Mouse (Mus musculus): ENCODE data around the gene Chmp2b.

DNA sequence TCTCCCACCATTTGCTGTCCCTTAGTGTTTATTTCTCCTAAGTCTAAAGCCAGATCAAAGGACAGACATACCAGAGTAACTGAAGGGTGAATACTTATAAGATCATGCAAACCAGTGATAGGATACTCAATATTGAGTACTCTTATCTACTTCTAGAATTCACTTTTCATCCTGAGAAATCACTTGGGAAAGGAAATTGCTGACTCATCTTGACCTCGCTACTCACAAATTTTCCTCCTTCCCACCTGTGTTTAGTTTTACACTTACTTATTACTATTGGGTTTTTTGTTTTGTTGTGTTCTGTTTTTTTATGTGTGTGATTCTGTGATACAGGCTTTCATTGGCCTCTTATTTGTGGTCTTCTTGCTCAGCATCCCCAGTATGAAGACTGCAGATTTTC lies 49.2 kb upstream of the Chmp2b start:
- TF ChIP-seq POLR2A (IDR thresholded peaks at IDR 0.05; ENCODE audit: low read depth, low read length) (no peak), USF1 (IDR thresholded peaks at IDR 0.05; ENCODE audit: low read depth, low read length) (no peak), CTCF (conservative IDR thresholded peaks at IDR 0.05 in 1 of 2, IDR thresholded peaks at IDR 0.05 in 1 of 2; ENCODE audit: low read depth in 2 of 2, low read length in 2 of 2) (no peak), MAX (IDR thresholded peaks at IDR 0.05; ENCODE audit: low read length) (no peak), ZKSCAN1 (IDR thresholded peaks at IDR 0.05; ENCODE audit: borderline replicate concordance, low read depth, low read length) (no peak), ZMIZ1 (IDR thresholded peaks at IDR 0.05; ENCODE audit: low read depth, low read length) (no peak), SIN3A (IDR thresholded peaks at IDR 0.05; ENCODE audit: low read length) (no peak)
